Mouse (Mus musculus) heart, postnatal 0 days (tissue): ENCODE measurements around the gene Drc3. TPM values are rescaled to one million over a fixed set of nuclear protein-coding genes. Genes with fewer than 3 reads are reported as not detected.

ENCODE experiments used
- ATAC-seq: fragments of 200-750 bp; cut with Nextera tagmentation; 2 replicates; pipeline ENCODE4 v1.8.0; 2017; ENCODE audit warnings: low read depth, moderate number of reproducible peaks, moderate library complexity; ENCODE audit not compliant: insufficient read depth
- DNase-seq: peaks from one replicate; pipeline ENCODE4 v3.0.0-alpha.2; 2016; ENCODE audit warnings: low spot score
- H3K27ac ChIP-seq: fragments of 300-500 bp; sonication (generic); 2 replicates; pipeline ENCODE4 v1.5.1; 2014; ENCODE audit warnings: low read depth, mild to moderate bottlenecking
- H3K27me3 ChIP-seq: fragments of 300-500 bp; sonication (generic); 2 replicates; pipeline ENCODE4 v1.6.1; 2014; ENCODE audit warnings: low read length, mixed read lengths; ENCODE audit not compliant: control insufficient read depth, insufficient read depth
- H3K36me3 ChIP-seq: fragments of 300-500 bp; sonication (generic); replicated peaks from 2 replicates; pipeline ENCODE4 v1.6.1; 2014; ENCODE audit warnings: low read length, mixed read lengths; ENCODE audit not compliant: control insufficient read depth, insufficient read depth
- H3K4me1 ChIP-seq: fragments of 300-500 bp; sonication (generic); 2 replicates; pipeline ENCODE4 v1.6.1; 2014; ENCODE audit warnings: antibody characterized with exemption; ENCODE audit not compliant: control insufficient read depth, insufficient read depth
- H3K4me2 ChIP-seq: fragments of 300-500 bp; sonication (generic); 2 replicates; pipeline ENCODE4 v1.6.1; 2014; ENCODE audit warnings: low read depth, mild to moderate bottlenecking, low read length, moderate library complexity
- H3K4me3 ChIP-seq: fragments of 300-500 bp; sonication (generic); 2 replicates; pipeline ENCODE4 v1.5.1; 2014; ENCODE audit warnings: low read depth, low read length
- H3K9ac ChIP-seq: fragments of 300-500 bp; sonication (generic); replicated peaks from 2 replicates; pipeline ENCODE4 v1.6.1; 2014; ENCODE audit warnings: low read depth, low read length, mixed read lengths
- H3K9me3 ChIP-seq: fragments of 300-500 bp; sonication (generic); replicated peaks from 2 replicates; pipeline ENCODE4 v1.6.1; 2016; ENCODE audit warnings: low read length; ENCODE audit not compliant: control insufficient read depth
- CTCF ChIP-seq: IDR thresholded peaks from 2 replicates; pipeline ENCODE4 v1.5.1; 2016; ENCODE audit warnings: antibody characterized with exemption, control low read depth, low read depth
- EP300 ChIP-seq: IDR thresholded peaks from 2 replicates; pipeline ENCODE4 v1.6.1; 2016; ENCODE audit warnings: antibody characterized with exemption, low read depth
- WGBS: fragments of 180-500 bp; shearing (Covaris S2); extraction: QIAGEN DNeasy Blood & Tissue Kit; methylation state at CpG from one replicate; pipeline ENCODE4 v1.1.7; 2014; 5-methylcytosine and 5-hydroxymethylcytosine counted together
- polyA plus RNA-seq: library from polyadenylated mRNA; unstranded; fragments of >200 nt; fragmentation: Nextera tagmentation; extraction: Ambion mirVana; gene quantifications from 2 replicates; pipeline ENCODE4 v1.2.1, GENCODE M21; 2015
- total RNA-seq: library from RNA; depleted of rRNA; stranded (reverse); fragments of >200 nt; gene quantifications from 2 replicates; pipeline ENCODE4 v1.2.3, GENCODE M21; 2014; ENCODE audit warnings: low replicate concordance; rRNA removed

The Drc3 gene
- total RNA-seq (2.0 and 2.9 TPM in 2 replicates), polyA plus RNA-seq (2.1 and 2.9 TPM in 2 replicates)

DNA sequence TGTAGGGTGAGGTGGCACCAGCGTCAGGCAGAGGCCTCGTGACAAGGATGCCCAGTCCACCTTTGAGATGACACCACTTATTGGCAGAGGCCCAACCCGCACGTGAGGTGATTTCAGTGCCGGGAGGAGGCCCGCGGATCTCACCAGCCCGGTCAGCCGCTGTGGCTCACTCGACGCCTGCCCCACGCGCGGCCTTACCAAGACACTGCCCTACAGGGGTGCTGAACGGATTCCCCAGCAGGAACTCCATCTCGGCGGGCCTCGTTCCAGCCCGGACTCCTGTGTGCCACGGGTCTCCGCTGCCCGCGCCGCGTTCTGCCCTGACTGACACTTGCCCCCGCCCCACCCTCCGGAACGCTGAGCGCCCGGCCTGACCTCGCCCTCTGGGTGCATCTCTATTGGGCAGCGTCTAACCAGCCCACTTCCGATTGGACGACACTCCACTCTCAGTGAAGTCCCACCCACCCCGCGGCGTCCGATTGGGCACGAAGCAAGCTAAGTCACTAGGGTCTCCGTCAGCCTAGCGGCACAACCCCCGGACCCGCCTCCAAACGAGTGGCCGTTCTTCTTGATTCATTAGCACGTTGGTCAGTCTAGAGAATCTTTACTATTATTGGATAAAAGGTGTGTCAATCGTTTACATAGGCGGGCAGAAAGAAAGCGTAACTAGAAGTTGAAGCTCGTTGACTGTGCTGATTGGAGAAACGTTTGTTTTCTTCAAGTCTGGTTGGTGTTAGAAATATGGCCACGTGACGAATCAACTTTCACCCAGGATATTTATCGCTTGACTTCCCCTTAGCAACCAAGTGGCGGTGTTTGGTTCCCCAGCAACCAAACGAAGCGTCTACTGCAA lies at the start of gene Drc3, which contains the start of gene Tom1l2:
TSS of gene Drc3 (plus strand) at position 771 of the 853 bp plus-strand sequence.
TSS of gene Tom1l2 (minus strand) at position 347 of the 853 bp plus-strand sequence.
- no peaks in the 10 kb centered on the region for H3K36me3 ChIP-seq
- peaks cover 23% of the 10 kb centered on the region for H3K4me1 ChIP-seq
- no peaks in the 10 kb centered on the region for H3K27me3 ChIP-seq
- peak within 1 kb of the TSS; percentile 91 for H3K27ac ChIP-seq
- peak; percentile 100 for DNase-seq
- H3K4me3 ChIP-seq, result peak within 1 kb of the TSS; percentile 77
- H3K4me2 ChIP-seq, result peak within 1 kb of the TSS; percentile 78
- TF ChIP-seq EP300, result 0 out of 2 replicates have a peak, but pooled peaks have one; percentile 53
- TF ChIP-seq CTCF, result no peak
- under 1% methylated on average over 54 of the region's 57 CpGs for WGBS
- peak; percentile 98 for ATAC-seq
- H3K9me3 ChIP-seq, result no peaks in the 10 kb centered on the region
- peak within 1 kb of the TSS; percentile 84 for H3K9ac ChIP-seq

DNA sequence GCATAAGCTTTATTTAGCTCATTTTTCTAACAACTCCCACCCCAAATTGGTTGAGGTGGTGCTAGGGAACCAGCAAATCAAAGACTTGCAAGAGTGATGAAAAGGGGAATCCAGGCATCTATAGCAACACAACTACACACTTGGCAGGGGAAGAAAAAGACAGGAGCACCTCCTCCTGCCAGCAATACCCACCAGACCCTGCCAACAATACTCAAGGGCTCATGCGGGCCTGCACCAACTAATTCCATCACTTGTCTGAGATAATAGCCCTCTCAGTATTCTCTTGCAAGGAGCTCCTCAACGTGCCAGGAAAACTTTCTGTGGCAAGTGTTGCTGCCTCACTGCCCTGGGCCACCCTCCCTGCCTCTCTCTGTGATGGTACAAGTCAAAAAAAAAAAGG lies 49.6 kb upstream of the Drc3 start:
- TF ChIP-seq EP300 (no peak), CTCF (no peak)
- H3K4me3 ChIP-seq, result no peak overlapping the region

DNA sequence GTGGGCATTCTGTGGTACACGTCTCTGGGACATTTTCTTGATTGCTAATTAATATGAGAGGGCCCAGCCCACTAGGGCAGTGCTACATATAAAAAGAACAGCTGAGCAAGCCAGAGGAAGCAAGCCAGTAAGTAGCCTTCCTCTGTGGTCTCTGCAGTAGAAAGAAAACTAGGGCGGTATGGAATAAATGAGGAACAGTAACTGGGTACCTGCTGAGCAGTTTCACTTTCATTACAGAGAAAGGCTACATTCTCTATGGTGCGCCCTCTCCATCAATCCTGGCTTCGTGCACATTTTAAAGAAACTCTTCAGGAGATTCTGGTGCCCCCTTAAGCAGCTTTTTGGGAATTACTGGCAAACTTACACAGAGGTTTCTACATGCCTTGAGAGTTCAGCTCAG lies 47.5 kb upstream of the Drc3 start:
- no peaks in the 10 kb centered on the region for H3K9me3 ChIP-seq
- H3K27me3 ChIP-seq, result no peaks in the 10 kb centered on the region
- no peaks in the 10 kb centered on the region for H3K36me3 ChIP-seq
- H3K4me2 ChIP-seq, result no peak overlapping the region
- H3K4me3 ChIP-seq, result no peak overlapping the region
- no peak for TF ChIP-seq EP300
- TF ChIP-seq CTCF, result no peak
- no peak for DNase-seq
- no peak for ATAC-seq
- H3K27ac ChIP-seq, result no peak overlapping the region
- no peak overlapping the region for H3K9ac ChIP-seq
- 69% methylated on average over 4 of the region's 4 CpGs for WGBS
- H3K4me1 ChIP-seq, result peaks cover 20% of the 10 kb centered on the region

More for the DNA sequence above, 49.6 kb upstream of the Drc3 start:
- no peak overlapping the region for H3K27ac ChIP-seq
- WGBS, result 25% methylated on average over 2 of the region's 2 CpGs
- DNase-seq (no peak), ATAC-seq (no peak)
- no peaks in the 10 kb centered on the region for H3K27me3 ChIP-seq
- no peak overlapping the region for H3K4me2 ChIP-seq
- H3K36me3 ChIP-seq, result no peaks in the 10 kb centered on the region
- H3K9me3 ChIP-seq, result no peaks in the 10 kb centered on the region
- no peak overlapping the region for H3K9ac ChIP-seq
- peaks cover 23% of the 10 kb centered on the region for H3K4me1 ChIP-seq

DNA sequence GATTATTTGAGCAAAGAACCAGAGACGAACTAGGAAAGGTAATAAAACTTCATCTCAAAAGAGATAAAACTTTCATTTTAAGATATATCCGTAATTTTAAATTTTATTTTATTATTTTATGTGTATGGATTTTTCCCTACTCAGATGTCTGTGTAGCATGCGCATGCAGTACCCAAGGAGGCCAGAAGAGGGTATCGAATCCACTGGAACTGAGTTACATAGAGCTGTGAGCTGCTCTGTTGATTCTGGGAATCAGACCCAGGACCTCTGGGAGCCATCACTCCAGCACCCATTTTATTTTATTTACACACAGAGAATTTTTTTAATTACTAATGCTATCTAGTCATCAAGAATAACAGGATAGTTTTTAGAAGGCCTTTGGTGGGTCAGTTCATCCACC lies 46.3 kb upstream of the Drc3 start:
- no peak for DNase-seq
- no peak for ATAC-seq
- Histone ChIP-seq H3K4me2 (no peak overlapping the region), H3K4me3 (no peak overlapping the region), H3K4me1 (peaks cover 23% of the 10 kb centered on the region), H3K9me3 (no peaks in the 10 kb centered on the region), H3K9ac (no peak overlapping the region), H3K27me3 (no peaks in the 10 kb centered on the region), H3K36me3 (no peaks in the 10 kb centered on the region), H3K27ac (no peak overlapping the region)
- WGBS, result 78% methylated on average over 4 of the region's 4 CpGs
- TF ChIP-seq CTCF, result peak; percentile 56
- no peak for TF ChIP-seq EP300

DNA sequence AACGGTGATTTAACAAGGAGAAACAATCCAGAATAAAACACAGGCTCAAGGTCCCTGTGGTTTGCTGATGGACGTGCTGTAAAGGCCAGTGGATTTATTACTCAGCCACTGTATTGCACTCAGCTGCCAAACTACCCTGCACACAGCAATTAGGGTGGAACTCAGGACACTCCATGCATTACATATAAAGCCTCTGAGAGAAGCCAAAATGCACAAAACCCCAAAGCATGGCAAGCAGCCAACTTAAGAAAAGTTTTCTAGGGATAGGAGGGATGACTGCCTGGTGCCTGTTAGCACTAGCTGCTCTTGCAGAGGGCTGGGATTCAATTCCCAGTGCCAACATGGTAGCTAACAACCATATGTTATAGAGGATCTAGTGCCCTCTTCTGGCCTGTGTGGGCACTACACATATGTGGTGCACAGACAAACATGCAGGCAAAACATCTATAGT lies 45.7 kb upstream of the Drc3 start:
- TF ChIP-seq EP300 (no peak), CTCF (no peak; the same call in 1 of the 2 replicates)

More for the DNA sequence above, 45.7 kb upstream of the Drc3 start:
- Histone ChIP-seq H3K36me3 (no peaks in the 10 kb centered on the region), H3K9me3 (no peaks in the 10 kb centered on the region), H3K27ac (no peak overlapping the region), H3K4me1 (peaks cover 22% of the 10 kb centered on the region), H3K27me3 (no peaks in the 10 kb centered on the region), H3K4me2 (no peak overlapping the region), H3K9ac (no peak overlapping the region), H3K4me3 (no peak overlapping the region)
- ATAC-seq, result no peak
- WGBS, result 89% methylated on average over 2 of the region's 2 CpGs
- no peak for DNase-seq
